Mouse (Mus musculus) hindbrain, embryonic 15.5 days (tissue): ENCODE results near the gene Krt17. TPM values are rescaled to one million over a fixed set of nuclear protein-coding genes. Genes with fewer than 3 reads are reported as not detected.

Source experiments
- ATAC-seq: fragments of 200-750 bp; cut with Nextera tagmentation; 2 replicates; pipeline ENCODE4 v1.8.0; 2017; ENCODE audit warnings: low read depth, moderate number of reproducible peaks, moderate TSS enrichment; ENCODE audit not compliant: low FRiP score
- H3K27ac ChIP-seq: fragments of 300-500 bp; sonication (generic); replicated peaks from 2 replicates; pipeline ENCODE4 v1.5.1; 2015; ENCODE audit warnings: mild to moderate bottlenecking, inconsistent platforms
- H3K27me3 ChIP-seq: fragments of 300-500 bp; sonication (generic); 2 replicates; pipeline ENCODE4 v1.6.1; 2015; ENCODE audit warnings: control low read depth, inconsistent platforms
- H3K36me3 ChIP-seq: fragments of 300-500 bp; sonication (generic); 2 replicates; pipeline ENCODE4 v1.6.1; 2015; ENCODE audit warnings: control low read depth, inconsistent platforms
- H3K4me1 ChIP-seq: fragments of 300-500 bp; sonication (generic); replicated peaks from 2 replicates; pipeline ENCODE4 v1.6.1; 2015; ENCODE audit warnings: control low read depth, inconsistent platforms
- H3K4me2 ChIP-seq: fragments of 300-500 bp; sonication (generic); 2 replicates; pipeline ENCODE4 v1.6.1; 2015; ENCODE audit warnings: moderate library complexity, mild to moderate bottlenecking, inconsistent platforms
- H3K4me3 ChIP-seq: fragments of 300-500 bp; sonication (generic); 2 replicates; pipeline ENCODE4 v1.5.1; 2015; ENCODE audit warnings: mild to moderate bottlenecking, inconsistent platforms
- H3K9ac ChIP-seq: fragments of 300-500 bp; sonication (generic); 2 replicates; pipeline ENCODE4 v1.6.1; 2015; ENCODE audit warnings: inconsistent platforms
- H3K9me3 ChIP-seq: fragments of 300-500 bp; sonication (generic); 2 replicates; pipeline ENCODE4 v1.6.1; 2016; ENCODE audit warnings: control low read depth, inconsistent platforms
- WGBS: fragments of 180-500 bp; shearing (Covaris S2); methylation state at CpG from one replicate; pipeline ENCODE4 v1.1.7; 2015; 5-methylcytosine and 5-hydroxymethylcytosine counted together
- polyA plus RNA-seq: library from polyadenylated mRNA; unstranded; fragments of >200 nt; fragmentation: Nextera tagmentation; extraction: Ambion mirVana; gene quantifications from 2 replicates; pipeline ENCODE4 v1.2.1, GENCODE M21; 2015

Gene Krt17
- polyA plus RNA-seq, 1 experiment from 2014 or later, result 0.18 TPM

GRCm38 (mm10) chr11:100284988-100285387, 24.2 kb upstream of the Krt17 start:
- H3K9ac ChIP-seq, result no peak overlapping the region
- no peaks in the 10 kb centered on the region for H3K4me1 ChIP-seq
- WGBS, result 84% methylated on average over 4 of the region's 4 CpGs
- no peak overlapping the region for H3K27ac ChIP-seq
- no peak overlapping the region for H3K4me2 ChIP-seq
- no peak overlapping the region for H3K4me3 ChIP-seq
- ATAC-seq, result no peak
- no peaks in the 10 kb centered on the region for H3K36me3 ChIP-seq
- no peaks in the 10 kb centered on the region for H3K9me3 ChIP-seq
- H3K27me3 ChIP-seq, result no peaks in the 10 kb centered on the region

GRCm38 (mm10) chr11:100282549-100282948, 21.7 kb upstream of the Krt17 start:
- H3K9ac ChIP-seq, result no peak overlapping the region
- no peak overlapping the region for H3K4me2 ChIP-seq
- no peaks in the 10 kb centered on the region for H3K27me3 ChIP-seq
- no peaks in the 10 kb centered on the region for H3K4me1 ChIP-seq
- H3K36me3 ChIP-seq, result no peaks in the 10 kb centered on the region
- H3K9me3 ChIP-seq, result no peaks in the 10 kb centered on the region
- H3K4me3 ChIP-seq, result no peak overlapping the region
- 26% methylated on average over 10 of the region's 10 CpGs for WGBS
- peak; percentile 27; the same call in 1 of the 2 replicates for ATAC-seq
- H3K27ac ChIP-seq, result no peak overlapping the region

- Histone ChIP-seq H3K9me3 (no peaks in the 10 kb centered on the region), H3K36me3 (no peaks in the 10 kb centered on the region), H3K4me2 (0 out of 2 replicates have a peak overlapping the region, but pooled peaks have one; percentile 4), H3K4me1 (no peaks in the 10 kb centered on the region), H3K27me3 (no peaks in the 10 kb centered on the region), H3K9ac (no peak overlapping the region), H3K27ac (no peak overlapping the region), H3K4me3 (no peak overlapping the region)
- ATAC-seq, result peak; percentile 63; the same call in 1 of the 2 replicates
- 20% methylated on average over 11 of the region's 11 CpGs for WGBS
Observed at GRCm38 (mm10) chr11:100281596-100282544, 21.0 kb upstream of the Krt17 start.

GRCm38 (mm10) chr11:100278759-100279158, 17.9 kb upstream of the Krt17 start:
- Histone ChIP-seq H3K27ac (no peak overlapping the region), H3K4me2 (no peak overlapping the region), H3K4me3 (no peak overlapping the region), H3K36me3 (no peaks in the 10 kb centered on the region), H3K9ac (no peak overlapping the region), H3K27me3 (no peaks in the 10 kb centered on the region), H3K4me1 (no peaks in the 10 kb centered on the region), H3K9me3 (no peaks in the 10 kb centered on the region)
- WGBS, result 56% methylated on average over 5 of the region's 5 CpGs
- no peak for ATAC-seq

- H3K9me3 ChIP-seq, result no peaks in the 10 kb centered on the region
- ATAC-seq, result no peak
- H3K9ac ChIP-seq, result no peak overlapping the region
Observed at GRCm38 (mm10) chr11:100277726-100278480, 17.1 kb upstream of the Krt17 start.

GRCm38 (mm10) chr11:100275466-100275865, 14.6 kb upstream of the Krt17 start:
- Histone ChIP-seq H3K4me2 (no peak overlapping the region), H3K4me1 (no peaks in the 10 kb centered on the region), H3K27ac (no peak overlapping the region), H3K9ac (no peak overlapping the region), H3K36me3 (no peaks in the 10 kb centered on the region), H3K9me3 (no peaks in the 10 kb centered on the region), H3K27me3 (no peaks in the 10 kb centered on the region), H3K4me3 (no peak overlapping the region)
- WGBS, result 42% methylated on average over 5 of the region's 5 CpGs
- no peak for ATAC-seq

More at GRCm38 (mm10) chr11:100277726-100278480, 17.1 kb upstream of the Krt17 start:
- Histone ChIP-seq H3K36me3 (no peaks in the 10 kb centered on the region), H3K4me2 (no peak overlapping the region), H3K4me3 (no peak overlapping the region), H3K27me3 (no peaks in the 10 kb centered on the region), H3K4me1 (no peaks in the 10 kb centered on the region), H3K27ac (no peak overlapping the region)
- WGBS, result 75% methylated on average over 15 of the region's 15 CpGs

GRCm38 (mm10) chr11:100274719-100275118, 13.9 kb upstream of the Krt17 start:
- Histone ChIP-seq H3K27me3 (no peaks in the 10 kb centered on the region), H3K36me3 (no peaks in the 10 kb centered on the region), H3K9me3 (no peaks in the 10 kb centered on the region), H3K4me2 (no peak overlapping the region), H3K9ac (no peak overlapping the region), H3K4me1 (no peaks in the 10 kb centered on the region), H3K4me3 (no peak overlapping the region), H3K27ac (no peak overlapping the region)
- 71% methylated on average over 7 of the region's 7 CpGs for WGBS
- no peak for ATAC-seq

- no peaks in the 10 kb centered on the region for H3K36me3 ChIP-seq
- H3K4me3 ChIP-seq, result no peak overlapping the region
- no peak for ATAC-seq
- H3K27ac ChIP-seq, result no peak overlapping the region
- H3K9ac ChIP-seq, result no peak overlapping the region
- WGBS, result 96% methylated on average over 1 of the region's 1 CpGs
- no peaks in the 10 kb centered on the region for H3K27me3 ChIP-seq
- no peaks in the 10 kb centered on the region for H3K4me1 ChIP-seq
- no peaks in the 10 kb centered on the region for H3K9me3 ChIP-seq
- no peak overlapping the region for H3K4me2 ChIP-seq
Observed at GRCm38 (mm10) chr11:100271878-100272277, 11.0 kb upstream of the Krt17 start.

- Histone ChIP-seq H3K4me2 (no peak within 1 kb of the TSS), H3K36me3 (no peaks in the 10 kb centered on the region), H3K4me3 (no peak within 1 kb of the TSS), H3K9me3 (no peaks in the 10 kb centered on the region), H3K27ac (no peak within 1 kb of the TSS), H3K9ac (no peak within 1 kb of the TSS), H3K27me3 (no peaks in the 10 kb centered on the region), H3K4me1 (no peaks in the 10 kb centered on the region)
- ATAC-seq, result no peak
- WGBS, result 87% methylated on average over 7 of the region's 7 CpGs
Observed at GRCm38 (mm10) chr11:100269821-100270332, 9.0 kb upstream of the Krt17 start, which contains the start of gene Krt42. Gene Krt42, minus strand, starts transcription at chr11:100269871.

GRCm38 (mm10) chr11:100262058-100262980, 1.5 kb upstream of the Krt17 start:
- H3K4me1 ChIP-seq, result no peaks in the 10 kb centered on the region
- ATAC-seq, result no peak
- WGBS, result 35% methylated on average over 13 of the region's 13 CpGs
- H3K4me2 ChIP-seq, result no peak overlapping the region
- H3K27me3 ChIP-seq, result no peaks in the 10 kb centered on the region
- H3K27ac ChIP-seq, result no peak overlapping the region
- no peaks in the 10 kb centered on the region for H3K36me3 ChIP-seq
- H3K4me3 ChIP-seq, result no peak overlapping the region
- H3K9me3 ChIP-seq, result no peaks in the 10 kb centered on the region
- no peak overlapping the region for H3K9ac ChIP-seq

GRCm38 (mm10) chr11:100261235-100261605, 391 bp upstream of the Krt17 start:
- 80% methylated on average over 9 of the region's 9 CpGs for WGBS
- no peak for ATAC-seq
- no peaks in the 10 kb centered on the region for H3K4me1 ChIP-seq

More at GRCm38 (mm10) chr11:100261235-100261605, 391 bp upstream of the Krt17 start:
- Histone ChIP-seq H3K27me3 (no peaks in the 10 kb centered on the region), H3K36me3 (no peaks in the 10 kb centered on the region), H3K4me2 (no peak overlapping the region), H3K9me3 (no peaks in the 10 kb centered on the region), H3K4me3 (no peak overlapping the region), H3K9ac (no peak overlapping the region), H3K27ac (no peak overlapping the region)
